Mouse (Mus musculus): ENCODE measurements around the gene Zfp704. TPM values are rescaled to one million over a fixed set of nuclear protein-coding genes. Genes with fewer than 3 reads are reported as not detected.
A peak's percentile ranks its signal among the peaks of the same experiment; 100 is the strongest.

Zfp704 gene
- polyA plus RNA-seq, 1 experiment from 2014 or later: 8.6 TPM

DNA sequence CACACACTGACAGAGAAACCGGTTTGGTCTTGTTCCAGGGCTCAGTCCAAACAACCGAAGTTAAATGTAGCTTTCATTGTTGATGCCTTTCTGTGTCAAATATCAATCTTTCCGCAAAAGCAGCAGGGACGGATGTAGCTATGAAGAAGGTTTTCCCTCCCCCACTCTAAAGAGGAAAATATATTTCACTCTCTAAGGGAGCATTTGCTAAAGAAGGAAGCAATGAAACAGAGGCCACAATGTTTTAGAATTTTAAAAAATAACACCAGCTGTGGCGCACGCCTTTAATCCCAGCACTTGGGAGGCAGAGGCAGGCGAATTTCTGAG, 89.2 kb downstream of the Zfp704 start:
- Histone ChIP-seq H3K27me3 (no peaks in the 10 kb centered on the region), H3K4me2 (replicated peaks) (peak overlapping the region; percentile 25; the same call in 1 of the 2 replicates), H3K4me3 (no peak overlapping the region), H3K27ac (peak overlapping the region; percentile 74), H3K9me3 (replicated peaks) (no peaks in the 10 kb centered on the region), H3K9ac (no peak overlapping the region), H3K4me1 (peaks cover 36% of the 10 kb centered on the region), H3K36me3 (no peaks in the 10 kb centered on the region)
- ATAC-seq (ENCODE audit: low FRiP score): no peak
- 45% methylated on average over 7 of the region's 7 CpGs for WGBS

DNA sequence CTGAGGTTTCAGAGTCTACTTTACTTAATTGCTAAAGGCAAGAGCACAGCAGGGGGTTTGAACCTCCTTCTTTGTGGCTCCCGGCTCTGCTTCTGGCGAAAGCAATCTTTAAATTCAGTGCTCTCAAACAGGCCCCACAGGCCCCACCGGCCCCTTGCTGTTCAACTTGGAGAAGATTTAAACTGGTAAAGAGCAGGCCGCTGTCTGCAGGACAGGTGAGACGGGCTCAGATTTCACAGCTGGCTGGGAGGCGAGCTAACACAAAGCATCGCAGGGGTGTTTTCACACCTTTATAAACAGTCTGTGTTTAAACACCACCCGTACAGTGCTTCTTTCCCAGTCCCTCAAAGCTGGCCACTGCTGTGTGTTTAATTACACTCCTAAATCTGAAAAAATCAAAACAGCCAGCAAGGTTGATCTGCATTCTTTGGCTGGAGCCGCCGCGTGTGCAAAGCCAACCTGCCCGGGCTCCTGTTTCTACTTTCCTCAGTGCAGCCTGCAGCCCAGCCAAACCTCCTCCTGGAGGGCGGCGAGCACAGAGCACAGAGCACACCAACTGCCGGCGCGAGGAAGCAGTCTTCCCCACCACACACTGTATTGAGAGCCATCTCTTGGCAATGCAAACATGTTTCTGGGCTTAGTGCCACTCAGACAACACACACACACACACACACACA, 89.7 kb downstream of the Zfp704 start:
- no peak overlapping the region for H3K4me3 ChIP-seq
- no peaks in the 10 kb centered on the region for H3K9me3 ChIP-seq (replicated peaks)
- peak overlapping the region; percentile 25 for H3K4me2 ChIP-seq (replicated peaks)
- peaks cover 36% of the 10 kb centered on the region for H3K4me1 ChIP-seq
- no peaks in the 10 kb centered on the region for H3K36me3 ChIP-seq
- peak; percentile 80 for ATAC-seq (ENCODE audit: low FRiP score)
- WGBS: 7% methylated on average over 17 of the region's 17 CpGs
- no peaks in the 10 kb centered on the region for H3K27me3 ChIP-seq
- peak overlapping the region; percentile 74 for H3K27ac ChIP-seq
- H3K9ac ChIP-seq: peak overlapping the region; percentile 41

DNA sequence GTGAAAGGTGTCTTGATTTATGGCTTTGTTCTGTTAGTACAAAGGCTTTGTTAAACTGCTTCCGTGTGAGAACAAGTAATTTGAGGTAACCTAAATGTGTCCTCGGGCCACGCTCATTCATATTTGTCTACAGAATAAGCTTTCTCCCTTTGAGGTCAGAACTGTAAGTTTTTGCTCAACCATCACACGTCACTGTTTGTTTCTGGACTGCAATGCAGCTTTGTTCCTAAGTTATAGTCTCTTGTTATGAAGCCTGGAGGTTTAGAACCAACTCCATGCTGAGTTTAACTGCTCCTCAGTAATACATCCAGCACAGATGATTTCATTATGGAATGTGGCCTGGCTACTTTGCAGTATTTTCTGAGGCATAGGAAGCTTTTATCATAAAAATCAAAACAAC, 90.4 kb downstream of the Zfp704 start:
- peak overlapping the region; percentile 74; the same call in 1 of the 2 replicates for H3K27ac ChIP-seq
- no peaks in the 10 kb centered on the region for H3K27me3 ChIP-seq
- no peak for ATAC-seq (ENCODE audit: low FRiP score)
- no peaks in the 10 kb centered on the region for H3K36me3 ChIP-seq
- WGBS: 52% methylated on average over 4 of the region's 4 CpGs
- H3K9me3 ChIP-seq (replicated peaks): no peaks in the 10 kb centered on the region
- H3K4me1 ChIP-seq: peaks cover 36% of the 10 kb centered on the region
- H3K9ac ChIP-seq: no peak overlapping the region
- no peak overlapping the region for H3K4me3 ChIP-seq
- H3K4me2 ChIP-seq (replicated peaks): no peak overlapping the region

DNA sequence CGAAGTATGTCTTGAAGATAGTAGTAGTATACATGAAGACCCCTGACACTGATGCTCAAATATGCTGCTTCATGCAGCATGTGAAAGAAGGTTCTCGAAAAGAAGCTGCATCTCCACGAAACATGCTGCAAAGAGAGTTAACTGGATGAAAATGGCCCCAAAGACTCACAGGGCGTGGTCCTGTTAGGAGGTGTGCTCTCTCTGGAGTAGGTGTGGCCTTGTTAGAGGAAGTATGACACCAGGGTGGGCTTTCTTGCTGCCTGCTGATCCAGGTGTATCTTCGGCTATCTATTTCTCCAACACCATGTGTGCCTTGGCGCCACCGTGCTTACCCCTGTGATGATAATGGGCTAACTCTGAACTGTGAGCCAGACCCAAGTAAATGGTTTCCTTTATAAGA, 90.9 kb downstream of the Zfp704 start:
- Histone ChIP-seq H3K9me3 (replicated peaks) (no peaks in the 10 kb centered on the region), H3K4me2 (replicated peaks) (no peak overlapping the region), H3K4me3 (no peak overlapping the region), H3K9ac (no peak overlapping the region), H3K4me1 (peaks cover 36% of the 10 kb centered on the region), H3K36me3 (no peaks in the 10 kb centered on the region), H3K27ac (no peak overlapping the region), H3K27me3 (no peaks in the 10 kb centered on the region)
- ATAC-seq (ENCODE audit: low FRiP score): no peak
- WGBS: 96% methylated on average over 7 of the region's 7 CpGs

DNA sequence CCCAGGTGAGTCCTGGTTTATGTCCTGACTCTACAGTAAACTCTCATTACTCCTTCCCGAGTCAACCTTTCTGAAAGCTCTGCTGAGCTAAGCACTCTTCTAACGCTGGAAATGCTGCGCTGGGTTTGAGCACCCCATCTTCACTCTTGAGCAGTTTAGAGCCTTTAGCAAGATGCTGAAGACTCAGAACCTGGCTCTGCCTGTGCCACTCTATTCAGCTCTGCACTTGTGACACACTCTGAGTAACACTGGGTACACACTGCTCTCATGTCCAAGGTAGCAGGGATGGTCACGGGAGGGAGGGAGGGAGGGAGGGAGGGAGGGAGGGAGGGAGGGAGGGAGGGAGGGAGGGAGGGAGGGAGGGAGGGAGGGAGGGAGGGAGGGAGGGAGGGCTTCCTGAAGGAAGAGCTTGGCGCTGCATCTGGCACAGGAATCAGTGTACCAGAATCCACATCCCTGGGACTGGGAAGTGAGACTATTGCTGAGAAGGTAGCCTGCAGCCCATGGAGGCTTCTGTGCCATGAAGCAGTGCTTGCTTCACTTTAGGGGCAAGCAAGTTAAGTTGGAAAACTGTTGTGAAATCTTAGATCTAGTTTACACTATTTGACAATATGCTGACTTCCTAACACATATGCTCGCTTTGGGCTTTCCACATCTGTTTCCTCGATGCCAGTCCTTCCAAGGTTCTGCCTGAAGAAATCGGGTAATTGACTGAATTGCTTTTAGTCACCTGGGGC, 93.6 kb downstream of the Zfp704 start:
- Histone ChIP-seq H3K36me3 (peaks cover 3% of the 10 kb centered on the region; the same call in 1 of the 2 replicates), H3K4me1 (peaks cover 21% of the 10 kb centered on the region), H3K27ac (no peak overlapping the region), H3K9me3 (replicated peaks) (no peaks in the 10 kb centered on the region), H3K4me3 (no peak overlapping the region), H3K4me2 (replicated peaks) (no peak overlapping the region), H3K27me3 (no peaks in the 10 kb centered on the region), H3K9ac (no peak overlapping the region)
- ATAC-seq (ENCODE audit: low FRiP score): no peak
- WGBS: 73% methylated on average over 8 of the region's 8 CpGs

DNA sequence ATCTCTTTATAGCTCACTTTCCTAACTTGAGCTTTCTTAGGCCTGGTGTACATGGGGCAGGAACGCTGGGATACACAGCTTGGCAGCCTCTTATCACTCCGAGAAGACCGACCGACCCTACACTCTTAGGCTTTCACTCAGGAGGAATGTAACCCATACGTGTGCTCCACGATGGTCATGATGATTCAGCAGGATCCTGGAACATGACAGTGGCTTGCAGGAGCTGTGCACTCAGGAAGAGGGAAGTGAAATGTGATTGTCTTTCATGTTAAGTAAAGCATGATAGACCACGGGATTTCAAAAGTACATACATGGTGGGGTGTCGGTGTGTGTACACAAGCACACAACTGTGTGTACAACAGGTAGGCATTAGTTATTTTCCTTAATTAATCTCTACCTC, 94.4 kb downstream of the Zfp704 start:
- H3K27ac ChIP-seq: no peak overlapping the region
- H3K4me2 ChIP-seq (replicated peaks): no peak overlapping the region
- no peak overlapping the region for H3K4me3 ChIP-seq
- 82% methylated on average over 8 of the region's 8 CpGs for WGBS
- no peak overlapping the region for H3K9ac ChIP-seq
- H3K27me3 ChIP-seq: no peaks in the 10 kb centered on the region
- no peaks in the 10 kb centered on the region for H3K9me3 ChIP-seq (replicated peaks)
- peaks cover 3% of the 10 kb centered on the region; the same call in 1 of the 2 replicates for H3K36me3 ChIP-seq
- H3K4me1 ChIP-seq: peaks cover 19% of the 10 kb centered on the region
- ATAC-seq (ENCODE audit: low FRiP score): no peak

DNA sequence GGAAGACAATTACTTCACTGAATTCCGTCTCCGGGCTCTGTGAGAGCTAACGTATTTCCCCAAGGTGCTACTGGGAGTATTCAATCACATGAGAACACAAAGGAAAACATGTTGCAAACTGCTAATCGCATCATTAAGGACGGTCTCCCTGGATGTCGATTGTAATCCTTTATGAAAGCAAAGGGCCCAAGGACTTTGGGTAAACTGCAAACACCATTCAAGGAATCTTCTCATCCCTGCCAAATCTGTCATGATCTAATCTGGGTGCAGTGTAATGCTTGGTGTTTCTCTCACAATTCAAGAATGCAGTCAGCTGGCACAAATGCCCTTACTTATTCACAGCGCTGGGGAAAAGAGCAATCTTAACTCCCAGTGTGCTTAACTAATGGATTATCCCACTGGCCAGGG, 96.2 kb downstream of the Zfp704 start:
- WGBS: 37% methylated on average over 7 of the region's 7 CpGs
- ATAC-seq (ENCODE audit: low FRiP score): 0 out of 2 replicates have a peak, but pooled peaks have one; percentile 49
- no peak overlapping the region for H3K9ac ChIP-seq

DNA sequence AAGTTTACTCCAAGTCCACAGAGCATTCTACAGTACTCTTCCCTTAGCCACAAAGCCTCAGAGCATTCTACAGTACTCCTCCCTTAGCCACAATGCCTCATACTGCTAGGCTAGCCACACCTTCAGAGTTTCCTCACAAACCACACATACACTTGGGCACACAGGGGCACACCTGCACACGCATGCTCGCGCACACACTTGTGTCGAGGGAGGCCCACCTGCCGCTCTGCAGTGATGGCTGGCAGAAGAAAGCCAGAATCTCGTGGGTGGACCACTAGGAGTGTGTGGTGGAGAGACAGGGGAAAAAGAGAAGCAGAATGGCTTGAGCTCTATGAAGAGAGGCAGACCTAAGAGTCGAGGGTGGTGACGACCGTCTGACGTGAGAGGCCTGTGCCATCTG, 97.7 kb downstream of the Zfp704 start:
- no peak overlapping the region for H3K9ac ChIP-seq
- H3K36me3 ChIP-seq: peaks cover 3% of the 10 kb centered on the region; the same call in 1 of the 2 replicates
- no peaks in the 10 kb centered on the region for H3K9me3 ChIP-seq (replicated peaks)
- H3K27me3 ChIP-seq: no peaks in the 10 kb centered on the region
- WGBS: 97% methylated on average over 10 of the region's 10 CpGs
- no peak overlapping the region for H3K27ac ChIP-seq
- H3K4me3 ChIP-seq: no peak overlapping the region
- no peak overlapping the region for H3K4me2 ChIP-seq (replicated peaks)
- peaks cover 7% of the 10 kb centered on the region for H3K4me1 ChIP-seq
- ATAC-seq (ENCODE audit: low FRiP score): no peak

More for the DNA sequence above, 96.2 kb downstream of the Zfp704 start:
- H3K36me3 ChIP-seq: peaks cover 3% of the 10 kb centered on the region; the same call in 1 of the 2 replicates
- no peak overlapping the region for H3K4me2 ChIP-seq (replicated peaks)
- no peak overlapping the region for H3K4me3 ChIP-seq
- peaks cover 7% of the 10 kb centered on the region for H3K4me1 ChIP-seq
- no peak overlapping the region for H3K27ac ChIP-seq
- no peaks in the 10 kb centered on the region for H3K9me3 ChIP-seq (replicated peaks)
- H3K27me3 ChIP-seq: no peaks in the 10 kb centered on the region

DNA sequence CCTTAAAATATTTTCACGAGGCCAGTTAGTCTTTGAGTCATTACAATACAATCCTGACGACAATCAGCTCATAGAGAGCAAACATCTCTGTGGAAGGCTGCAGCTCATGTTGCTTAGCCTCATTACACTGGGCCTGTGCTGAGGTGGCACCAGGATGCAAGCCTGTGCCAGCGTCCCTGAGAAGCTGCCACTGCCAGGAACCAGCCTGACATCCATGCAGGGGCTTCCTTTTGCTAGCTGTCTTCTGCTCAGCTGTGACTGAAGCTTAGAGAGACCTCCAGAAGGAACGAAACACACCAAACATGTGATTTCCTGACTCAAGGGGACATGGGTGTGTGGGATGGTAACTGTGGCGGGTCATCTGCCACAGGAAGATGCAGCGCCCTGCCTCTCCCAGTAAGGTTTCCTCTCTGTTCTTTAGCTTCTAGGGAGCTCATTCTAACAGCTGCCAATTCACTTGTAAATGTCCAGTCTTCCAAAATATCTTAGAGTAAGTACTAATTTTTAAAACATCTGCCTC, 104.1 kb downstream of the Zfp704 start:
- Histone ChIP-seq H3K9me3 (replicated peaks) (no peaks in the 10 kb centered on the region), H3K4me1 (peaks cover 6% of the 10 kb centered on the region), H3K27ac (no peak overlapping the region), H3K4me3 (no peak overlapping the region), H3K36me3 (no peaks in the 10 kb centered on the region), H3K4me2 (replicated peaks) (no peak overlapping the region), H3K9ac (no peak overlapping the region), H3K27me3 (no peaks in the 10 kb centered on the region)
- WGBS: 75% methylated on average over 6 of the region's 6 CpGs
- ATAC-seq (ENCODE audit: low FRiP score): no peak

DNA sequence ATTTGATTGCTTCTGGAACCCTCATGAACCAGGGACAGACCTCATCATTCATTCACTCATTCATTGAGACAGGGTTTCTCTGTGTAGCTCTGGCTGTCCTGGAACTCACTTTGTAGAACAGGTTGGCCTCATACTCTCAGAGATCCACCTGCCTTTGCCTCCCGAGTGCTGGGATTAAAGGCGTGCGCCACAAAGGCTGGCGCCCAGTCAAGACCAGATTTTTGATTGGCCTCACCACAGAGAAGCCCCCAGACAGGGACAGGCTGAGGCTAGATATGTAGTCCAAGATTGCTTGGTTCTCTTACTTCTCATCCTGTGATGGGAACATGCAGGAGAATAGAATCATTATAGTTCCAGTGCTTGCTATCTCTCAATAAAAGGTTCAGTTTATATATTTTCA, 105.5 kb downstream of the Zfp704 start:
- no peak for ATAC-seq (ENCODE audit: low FRiP score)
- Histone ChIP-seq H3K9ac (no peak overlapping the region), H3K4me1 (peaks cover 20% of the 10 kb centered on the region), H3K9me3 (replicated peaks) (no peaks in the 10 kb centered on the region), H3K36me3 (no peaks in the 10 kb centered on the region), H3K4me3 (no peak overlapping the region), H3K4me2 (replicated peaks) (no peak overlapping the region), H3K27me3 (no peaks in the 10 kb centered on the region), H3K27ac (no peak overlapping the region)
- 94% methylated on average over 4 of the region's 4 CpGs for WGBS

DNA sequence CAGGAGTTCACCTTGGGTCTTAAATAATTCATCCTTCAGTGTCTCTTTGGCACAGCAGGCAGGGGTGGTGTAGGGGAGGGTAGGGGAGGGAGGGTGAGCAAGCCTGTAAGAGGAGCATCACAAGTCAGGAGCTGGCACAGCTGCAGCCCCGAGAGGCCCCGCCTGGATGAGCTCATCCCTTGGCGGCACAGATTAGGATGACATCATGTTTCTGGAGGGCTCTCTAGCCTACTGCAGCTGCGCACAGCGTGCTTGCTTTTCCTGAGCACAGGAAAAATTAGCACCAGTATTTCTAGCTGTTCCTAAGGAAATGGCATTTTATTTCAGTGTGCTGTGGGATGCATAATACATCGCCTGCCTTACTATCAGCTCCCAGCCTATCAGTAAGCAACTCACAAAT, 109.2 kb downstream of the Zfp704 start:
- no peak overlapping the region for H3K9ac ChIP-seq
- no peak overlapping the region for H3K4me3 ChIP-seq
- H3K9me3 ChIP-seq (replicated peaks): no peaks in the 10 kb centered on the region
- H3K27ac ChIP-seq: peak overlapping the region; percentile 76
- WGBS: 14% methylated on average over 6 of the region's 6 CpGs
- no peaks in the 10 kb centered on the region for H3K27me3 ChIP-seq
- no peaks in the 10 kb centered on the region for H3K36me3 ChIP-seq
- H3K4me2 ChIP-seq (replicated peaks): 0 out of 2 replicates have a peak overlapping the region, but pooled peaks have one; percentile 19
- ATAC-seq (ENCODE audit: low FRiP score): peak; percentile 96
- peaks cover 29% of the 10 kb centered on the region for H3K4me1 ChIP-seq

DNA sequence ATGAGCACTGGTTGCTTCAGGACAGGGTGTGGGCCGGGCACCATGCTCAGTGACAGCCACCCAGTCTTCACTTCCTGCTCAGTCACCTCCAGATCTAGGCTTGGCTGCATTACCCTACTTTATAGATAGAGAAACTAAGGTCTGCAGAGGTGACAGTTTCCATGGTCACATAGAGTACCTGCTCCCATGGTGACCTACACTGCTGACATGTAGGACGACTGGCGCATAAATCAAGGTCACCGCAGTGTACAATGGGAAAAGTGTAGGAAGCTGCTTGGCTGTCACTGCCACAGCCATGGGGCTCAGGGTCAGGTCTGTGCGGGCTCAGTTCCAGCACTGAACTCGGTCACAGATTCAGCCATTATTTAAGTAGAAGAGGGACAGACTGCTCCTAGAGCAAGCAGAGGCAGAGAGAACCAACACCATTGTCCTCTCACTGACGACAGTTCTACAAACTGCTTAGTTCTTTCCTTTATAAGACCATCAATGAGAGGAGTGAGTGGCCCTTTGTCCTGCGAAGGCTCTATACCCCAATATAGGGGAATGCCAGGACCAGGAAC, 109.8 kb downstream of the Zfp704 start:
- 48% methylated on average over 8 of the region's 8 CpGs for WGBS
- peak overlapping the region; percentile 76 for H3K27ac ChIP-seq
- H3K4me1 ChIP-seq: peaks cover 29% of the 10 kb centered on the region
- H3K9me3 ChIP-seq (replicated peaks): no peaks in the 10 kb centered on the region
- H3K27me3 ChIP-seq: no peaks in the 10 kb centered on the region
- H3K4me2 ChIP-seq (replicated peaks): 0 out of 2 replicates have a peak overlapping the region, but pooled peaks have one; percentile 11
- ATAC-seq (ENCODE audit: low FRiP score): peak; percentile 76
- H3K4me3 ChIP-seq: no peak overlapping the region
- H3K36me3 ChIP-seq: no peaks in the 10 kb centered on the region
- H3K9ac ChIP-seq: peak overlapping the region; percentile 8; the same call in 1 of the 2 replicates

Measured in hindbrain, embryonic 12.5 days (tissue).